Mouse (Mus musculus): ENCODE results near the gene Gm10309. TPM values are rescaled to one million over a fixed set of nuclear protein-coding genes. Genes with fewer than 3 reads are reported as not detected.

Gene Gm10309
- polyA plus RNA-seq, 1 experiment: not detected

DNA sequence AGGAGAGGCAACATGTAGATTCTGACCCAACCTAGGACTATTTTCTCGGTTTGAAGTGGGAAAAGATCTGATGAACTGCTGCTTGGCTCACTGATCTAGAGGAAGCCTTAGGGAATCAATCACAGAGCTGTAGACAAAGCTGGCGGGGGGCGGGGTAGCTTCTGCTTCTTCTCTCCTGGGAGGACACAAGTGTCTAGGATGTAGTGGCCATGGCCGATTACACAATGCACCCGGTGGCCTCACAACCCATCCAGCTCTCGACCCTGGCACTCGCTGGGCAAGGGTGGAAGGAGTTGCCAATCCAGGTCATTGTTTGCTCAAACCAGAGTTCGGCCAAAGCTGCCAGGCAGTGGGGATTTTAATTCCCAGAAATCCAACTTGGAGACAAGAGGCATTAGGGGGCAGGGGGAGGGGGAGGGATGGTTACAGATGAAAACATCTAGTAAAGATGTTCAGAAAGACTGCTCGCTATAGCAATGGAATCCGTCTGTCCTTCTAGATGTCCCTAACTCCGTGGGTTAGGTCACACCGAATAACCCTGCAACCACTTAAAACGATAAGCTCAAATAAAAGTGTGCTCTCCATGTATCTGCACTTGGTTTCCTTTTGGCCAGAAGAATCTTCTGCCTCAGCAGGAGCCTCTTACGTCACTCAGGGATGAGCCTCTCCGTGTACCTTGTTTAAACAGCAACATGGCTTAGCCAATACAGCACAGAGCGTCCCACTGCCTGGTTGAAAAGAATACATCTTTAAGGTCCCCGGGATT, 27.9 kb upstream of the Gm10309 start:
- H3K27ac ChIP-seq (ENCODE audit: insufficient read depth, low read length): no peak overlapping the region
- no peak for TF ChIP-seq POLR2A (IDR thresholded peaks at IDR 0.05; ENCODE audit: extremely low read depth, insufficient read depth, low read length)
- no peak for TF ChIP-seq CTCF (IDR thresholded peaks at IDR 0.05; ENCODE audit: extremely low read depth, insufficient read depth, low read length)
- no peak overlapping the region for H3K4me3 ChIP-seq (ENCODE audit: insufficient read depth, low read length)
- H3K4me1 ChIP-seq (ENCODE audit: control insufficient read depth, insufficient read depth, low read length): peaks cover 5% of the 10 kb centered on the region

DNA sequence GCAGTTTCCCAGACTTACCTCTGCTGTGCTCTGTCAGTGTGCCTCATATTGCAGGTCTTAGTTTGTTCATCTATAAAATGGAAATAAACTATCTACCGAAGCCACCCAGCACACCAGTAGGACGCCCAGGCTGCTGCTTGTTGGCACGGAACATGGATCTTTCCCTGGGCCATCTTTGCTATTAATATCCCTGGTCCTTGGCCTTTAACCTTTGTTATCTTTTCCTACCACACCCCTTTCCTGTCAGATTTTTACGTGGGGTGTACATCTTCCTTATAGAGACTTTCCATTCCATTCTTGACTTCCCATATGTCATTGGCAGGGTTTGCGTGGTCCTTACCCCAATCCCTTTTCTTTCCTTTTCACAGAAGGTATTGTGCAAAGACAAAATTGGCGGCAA, 26.2 kb upstream of the Gm10309 start:
- Histone ChIP-seq H3K27ac (ENCODE audit: insufficient read depth, low read length) (no peak overlapping the region), H3K4me1 (ENCODE audit: control insufficient read depth, insufficient read depth, low read length) (peaks cover 5% of the 10 kb centered on the region), H3K4me3 (ENCODE audit: insufficient read depth, low read length) (no peak overlapping the region)
- TF ChIP-seq CTCF (IDR thresholded peaks at IDR 0.05; ENCODE audit: extremely low read depth, insufficient read depth, low read length): no peak
- no peak for TF ChIP-seq POLR2A (IDR thresholded peaks at IDR 0.05; ENCODE audit: extremely low read depth, insufficient read depth, low read length)

DNA sequence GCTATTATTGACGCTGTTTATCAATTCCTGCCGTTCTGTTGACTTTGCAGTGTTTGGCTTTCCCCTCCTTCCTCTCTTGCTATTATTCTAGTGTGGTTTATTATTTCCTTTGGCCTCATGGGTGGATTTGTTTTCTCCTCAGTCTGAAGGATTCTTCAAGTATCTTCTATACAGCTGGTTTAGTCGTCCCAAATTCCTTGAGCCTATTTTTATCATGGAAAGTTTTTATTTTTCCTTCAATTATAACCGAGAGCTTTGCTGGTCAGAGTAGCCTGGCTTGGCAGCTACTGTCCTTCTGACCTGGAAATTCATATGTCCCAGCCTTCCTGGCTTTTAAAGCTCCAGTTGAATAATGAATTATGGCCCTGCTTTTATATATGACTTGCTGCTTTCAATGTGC, 24.4 kb upstream of the Gm10309 start:
- H3K4me3 ChIP-seq (ENCODE audit: insufficient read depth, low read length): no peak overlapping the region
- H3K4me1 ChIP-seq (ENCODE audit: control insufficient read depth, insufficient read depth, low read length): peaks cover 5% of the 10 kb centered on the region
- no peak overlapping the region for H3K27ac ChIP-seq (ENCODE audit: insufficient read depth, low read length)
- no peak for TF ChIP-seq POLR2A (IDR thresholded peaks at IDR 0.05; ENCODE audit: extremely low read depth, insufficient read depth, low read length)
- TF ChIP-seq CTCF (IDR thresholded peaks at IDR 0.05; ENCODE audit: extremely low read depth, insufficient read depth, low read length): no peak

DNA sequence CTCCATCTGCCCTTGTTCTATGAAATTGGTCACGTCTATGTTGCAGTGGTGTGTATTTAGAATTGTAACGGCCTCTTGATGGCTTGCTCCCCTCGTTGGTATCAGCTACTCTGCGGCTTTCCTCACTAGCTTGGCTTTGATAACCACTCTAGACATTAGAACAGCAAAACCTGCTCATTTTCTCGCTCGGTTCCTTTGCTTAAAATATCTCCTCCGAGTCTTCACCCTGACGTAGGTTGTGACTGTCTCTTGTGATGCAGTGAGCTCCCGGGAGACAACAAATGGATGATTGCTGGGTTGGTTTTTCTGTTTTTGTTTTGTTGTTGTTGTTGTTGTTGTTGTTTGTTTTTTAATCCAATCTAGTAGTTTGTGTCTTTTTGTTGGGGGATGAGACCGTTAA, 24.0 kb upstream of the Gm10309 start:
- no peak overlapping the region for H3K27ac ChIP-seq (ENCODE audit: insufficient read depth, low read length)
- H3K4me3 ChIP-seq (ENCODE audit: insufficient read depth, low read length): no peak overlapping the region
- no peak for TF ChIP-seq POLR2A (IDR thresholded peaks at IDR 0.05; ENCODE audit: extremely low read depth, insufficient read depth, low read length)
- TF ChIP-seq CTCF (IDR thresholded peaks at IDR 0.05; ENCODE audit: extremely low read depth, insufficient read depth, low read length): no peak
- peaks cover 5% of the 10 kb centered on the region for H3K4me1 ChIP-seq (ENCODE audit: control insufficient read depth, insufficient read depth, low read length)

DNA sequence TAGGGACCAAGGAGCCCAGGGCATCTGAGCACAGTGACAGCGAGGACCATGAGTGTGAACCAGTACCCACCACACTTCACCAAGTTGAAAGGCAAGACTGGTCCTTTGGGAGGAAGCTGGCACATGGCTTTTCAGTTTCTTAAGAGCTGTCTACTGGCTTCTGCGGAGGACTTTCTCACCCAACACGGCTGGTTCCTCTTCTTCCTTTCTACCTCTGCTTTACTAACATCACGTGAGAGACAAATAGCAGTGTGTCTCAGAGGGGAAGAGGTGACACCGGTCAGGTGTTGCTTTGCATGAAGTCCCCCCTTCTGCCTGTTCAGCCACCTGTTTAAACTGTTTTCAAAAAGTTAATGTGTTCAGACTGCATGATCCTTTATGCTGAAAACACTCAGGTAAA, 22.3 kb upstream of the Gm10309 start:
- no peak overlapping the region for H3K27ac ChIP-seq (ENCODE audit: insufficient read depth, low read length)
- TF ChIP-seq CTCF (IDR thresholded peaks at IDR 0.05; ENCODE audit: extremely low read depth, insufficient read depth, low read length) (no peak), POLR2A (IDR thresholded peaks at IDR 0.05; ENCODE audit: extremely low read depth, insufficient read depth, low read length) (no peak)
- H3K4me3 ChIP-seq (ENCODE audit: insufficient read depth, low read length): no peak overlapping the region

DNA sequence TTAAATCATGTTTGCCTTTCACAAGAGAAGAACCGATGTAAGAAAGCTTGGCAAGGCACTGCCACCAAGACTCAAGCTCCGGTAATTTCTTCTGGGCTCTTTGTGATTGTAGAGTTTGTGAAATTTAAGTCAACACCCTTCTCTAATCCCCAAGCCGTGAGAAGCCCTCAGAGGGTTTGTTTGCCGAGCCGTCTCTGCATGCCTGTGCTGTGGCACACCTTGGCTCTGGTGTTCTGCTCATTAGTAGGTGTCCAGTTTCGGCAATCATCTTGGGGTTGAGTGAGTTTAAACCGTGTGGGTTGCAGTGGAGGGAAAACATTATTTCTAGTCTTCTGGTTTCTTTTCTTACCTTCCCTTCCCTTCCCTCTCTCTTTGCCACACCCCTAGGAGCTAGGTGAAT, 21.0 kb upstream of the Gm10309 start:
- Histone ChIP-seq H3K4me3 (ENCODE audit: insufficient read depth, low read length) (no peak overlapping the region), H3K4me1 (ENCODE audit: control insufficient read depth, insufficient read depth, low read length) (peaks cover 5% of the 10 kb centered on the region), H3K27ac (ENCODE audit: insufficient read depth, low read length) (no peak overlapping the region)
- TF ChIP-seq POLR2A (IDR thresholded peaks at IDR 0.05; ENCODE audit: extremely low read depth, insufficient read depth, low read length) (no peak), CTCF (IDR thresholded peaks at IDR 0.05; ENCODE audit: extremely low read depth, insufficient read depth, low read length) (no peak)

More for the DNA sequence above, 22.3 kb upstream of the Gm10309 start:
- peaks cover 5% of the 10 kb centered on the region for H3K4me1 ChIP-seq (ENCODE audit: control insufficient read depth, insufficient read depth, low read length)

DNA sequence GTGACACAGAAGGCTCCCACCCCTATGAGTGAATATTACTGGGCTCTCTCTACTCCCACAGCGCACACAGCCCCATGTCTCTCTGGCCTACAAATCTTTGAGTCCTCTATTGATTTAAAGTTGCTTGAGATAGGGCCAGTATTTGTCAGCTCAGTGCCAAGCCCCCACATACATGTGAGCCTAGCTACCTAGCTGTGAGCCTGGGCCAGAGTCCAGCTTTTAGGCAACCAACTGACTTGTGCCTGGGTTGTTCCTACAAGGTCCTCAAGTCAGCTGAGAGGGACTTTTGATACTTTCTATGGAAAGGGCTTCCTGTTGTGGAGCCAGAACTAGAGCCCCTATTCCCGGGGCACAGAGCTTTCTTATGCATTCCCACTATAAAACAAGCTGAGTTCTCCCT, 20.0 kb upstream of the Gm10309 start:
- TF ChIP-seq CTCF (IDR thresholded peaks at IDR 0.05; ENCODE audit: extremely low read depth, insufficient read depth, low read length) (no peak), POLR2A (IDR thresholded peaks at IDR 0.05; ENCODE audit: extremely low read depth, insufficient read depth, low read length) (no peak)
- H3K4me3 ChIP-seq (ENCODE audit: insufficient read depth, low read length): no peak overlapping the region
- H3K27ac ChIP-seq (ENCODE audit: insufficient read depth, low read length): no peak overlapping the region

DNA sequence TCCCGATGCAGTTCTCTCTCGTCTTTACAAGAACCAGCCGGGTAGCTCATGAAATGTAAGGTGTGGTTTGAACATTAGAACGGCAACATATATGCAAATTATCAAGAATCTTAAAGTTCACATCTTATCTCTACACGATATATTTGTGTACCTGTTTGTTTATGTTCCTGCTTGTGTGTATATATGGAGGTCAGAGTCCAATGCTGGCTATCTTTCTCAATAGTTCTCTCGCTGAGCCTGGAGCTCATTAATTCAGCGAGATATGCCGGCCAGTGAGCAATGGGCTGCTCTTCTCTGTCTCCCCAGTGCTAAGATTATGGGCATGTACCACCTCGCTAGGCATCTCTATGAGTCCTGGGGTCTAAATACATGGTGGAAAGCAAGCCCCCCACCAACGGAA, 18.8 kb upstream of the Gm10309 start:
- Histone ChIP-seq H3K4me3 (ENCODE audit: insufficient read depth, low read length) (no peak overlapping the region), H3K27ac (ENCODE audit: insufficient read depth, low read length) (no peak overlapping the region), H3K4me1 (ENCODE audit: control insufficient read depth, insufficient read depth, low read length) (peaks cover 2% of the 10 kb centered on the region)
- TF ChIP-seq POLR2A (IDR thresholded peaks at IDR 0.05; ENCODE audit: extremely low read depth, insufficient read depth, low read length) (no peak), CTCF (IDR thresholded peaks at IDR 0.05; ENCODE audit: extremely low read depth, insufficient read depth, low read length) (no peak)

More for the DNA sequence above, 20.0 kb upstream of the Gm10309 start:
- peaks cover 5% of the 10 kb centered on the region for H3K4me1 ChIP-seq (ENCODE audit: control insufficient read depth, insufficient read depth, low read length)

DNA sequence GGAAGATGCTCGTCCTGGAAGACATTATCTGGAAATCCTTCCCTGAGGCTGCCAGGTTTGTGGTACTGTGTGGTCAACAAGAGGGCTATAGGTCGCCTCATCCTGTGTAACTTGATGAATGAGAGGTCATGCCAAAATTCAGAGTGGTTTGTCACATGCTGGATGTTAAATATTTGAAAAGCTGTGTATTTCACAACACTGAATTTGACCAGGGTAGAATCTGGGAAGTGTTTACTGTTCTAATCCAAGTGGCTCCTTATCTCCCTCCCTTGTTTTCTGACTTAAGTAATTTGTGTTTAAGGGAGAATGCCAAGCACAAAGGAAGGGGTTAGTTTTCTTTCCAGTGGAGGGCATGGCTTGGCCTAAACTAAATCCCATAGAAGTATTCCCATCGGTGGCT, 18.3 kb upstream of the Gm10309 start:
- H3K4me3 ChIP-seq (ENCODE audit: insufficient read depth, low read length): no peak overlapping the region
- H3K4me1 ChIP-seq (ENCODE audit: control insufficient read depth, insufficient read depth, low read length): no peaks in the 10 kb centered on the region
- H3K27ac ChIP-seq (ENCODE audit: insufficient read depth, low read length): no peak overlapping the region
- TF ChIP-seq CTCF (IDR thresholded peaks at IDR 0.05; ENCODE audit: extremely low read depth, insufficient read depth, low read length): no peak

DNA sequence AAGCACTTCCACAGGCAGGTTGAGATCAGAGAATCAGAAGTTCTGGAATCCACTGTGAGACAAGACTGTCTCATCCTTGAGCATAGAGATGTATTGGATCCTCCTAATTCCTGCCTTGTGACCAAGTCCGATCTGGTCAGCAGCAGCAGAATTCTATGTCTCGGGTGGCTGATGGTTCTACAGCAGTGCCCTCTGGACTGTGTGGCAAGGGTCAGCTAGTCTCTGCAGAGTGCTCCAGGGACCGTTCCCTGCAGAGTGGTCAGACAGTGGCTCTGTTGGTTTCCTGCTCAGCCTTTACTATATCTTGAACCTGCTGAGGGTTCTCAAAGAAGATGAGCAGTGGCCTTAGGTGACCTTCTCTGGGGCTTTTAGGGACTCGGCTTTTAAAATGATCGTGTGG, 17.6 kb upstream of the Gm10309 start:
- TF ChIP-seq POLR2A (IDR thresholded peaks at IDR 0.05; ENCODE audit: extremely low read depth, insufficient read depth, low read length): no peak
- TF ChIP-seq CTCF (IDR thresholded peaks at IDR 0.05; ENCODE audit: extremely low read depth, insufficient read depth, low read length): no peak
- no peak overlapping the region for H3K4me3 ChIP-seq (ENCODE audit: insufficient read depth, low read length)
- H3K27ac ChIP-seq (ENCODE audit: insufficient read depth, low read length): no peak overlapping the region

More for the DNA sequence above, 17.6 kb upstream of the Gm10309 start:
- no peaks in the 10 kb centered on the region for H3K4me1 ChIP-seq (ENCODE audit: control insufficient read depth, insufficient read depth, low read length)

Measured in cortical plate, adult 2 months (tissue).